Mouse (Mus musculus) cerebellum, adult (tissue): ENCODE results near the gene Mapk3.

ENCODE experiments used
- ATAC-seq: cut with Nextera tagmentation; 2 replicates; pipeline ENCODE4 v1.9.2; 2017; ENCODE audit warnings: mild to moderate bottlenecking, moderate library complexity, mixed read lengths; ENCODE audit not compliant: insufficient number of reproducible peaks, low FRiP score, low TSS enrichment

Mapk3 gene

GRCm38 (mm10) chr7:126800269-126801056, 41.1 kb downstream of the Mapk3 start:
- ATAC-seq = no peak

GRCm38 (mm10) chr7:126801057-126801422, 41.6 kb downstream of the Mapk3 start:
- ATAC-seq = no peak

- ATAC-seq = no peak
Observed at GRCm38 (mm10) chr7:126802134-126802889, 42.9 kb downstream of the Mapk3 start.

- no peak for ATAC-seq
Observed at GRCm38 (mm10) chr7:126803181-126803580, 43.8 kb downstream of the Mapk3 start.

- no peak for ATAC-seq
Observed at GRCm38 (mm10) chr7:126803751-126804150, 44.4 kb downstream of the Mapk3 start.

GRCm38 (mm10) chr7:126806956-126807355, 47.6 kb downstream of the Mapk3 start:
- ATAC-seq = no peak

- ATAC-seq = no peak
Observed at GRCm38 (mm10) chr7:126807405-126807804, 48.0 kb downstream of the Mapk3 start.

- peak; percentile 88 for ATAC-seq
Observed at GRCm38 (mm10) chr7:126808703-126809455, 49.5 kb downstream of the Mapk3 start.

GRCm38 (mm10) chr7:126809723-126810369, 50.4 kb downstream of the Mapk3 start:
- ATAC-seq = no peak
